Mouse (Mus musculus): ENCODE data around the gene B4galt2.

GRCm38 (mm10) chr4:117928699-117929241 lies 45.5 kb upstream of the B4galt2 start:
- peak; percentile 1; the same call in 1 of the 2 replicates for TF ChIP-seq CTCF (IDR thresholded peaks at IDR 0.05; ENCODE audit: extremely low read depth, insufficient read depth, insufficient read length, insufficient replicate concordance)
- TF ChIP-seq POLR2A (IDR thresholded peaks at IDR 0.05; ENCODE audit: low read depth, low read length) = no peak
